Mouse (Mus musculus) hematopoietic stem cell, adult 5-6 weeks (primary cell): Measurements from ENCODE around the gene Zfp574. TPM values are rescaled to one million over a fixed set of nuclear protein-coding genes. Genes with fewer than 3 reads are reported as not detected.

Source experiments
- ATAC-seq, 2 experiments: fragments of 125-278 bp in 1 of 2; replicated peaks in 1 of 2; 2 replicates each; pipeline ENCODE4 v1.8.0; 2016 to 2017; ENCODE audit warnings: inconsistent platforms in 2 of 2, mild to moderate bottlenecking in 2 of 2, moderate number of reproducible peaks in 2 of 2, low read depth in 1 of 2, moderate TSS enrichment in 1 of 2; ENCODE audit not compliant: low FRiP score in 2 of 2, poor library complexity in 2 of 2, severe bottlenecking in 2 of 2, insufficient read depth in 1 of 2, low TSS enrichment in 1 of 2
- total RNA-seq: library from RNA; stranded (forward); fragments of 172-1452, 232-1000 nt; gene quantifications from 2 replicates; pipeline ENCODE4 v1.2.3, GENCODE M21; 2017

Gene Zfp574
- total RNA-seq, 1 experiment from 2014 or later = 6.6 TPM

- ATAC-seq = no peak
Measured at GRCm38 (mm10) chr7:25067338-25067737, 5.0 kb upstream of the Zfp574 start.

- ATAC-seq = no peak
Measured at GRCm38 (mm10) chr7:25067909-25068656, 4.3 kb upstream of the Zfp574 start.

DNA sequence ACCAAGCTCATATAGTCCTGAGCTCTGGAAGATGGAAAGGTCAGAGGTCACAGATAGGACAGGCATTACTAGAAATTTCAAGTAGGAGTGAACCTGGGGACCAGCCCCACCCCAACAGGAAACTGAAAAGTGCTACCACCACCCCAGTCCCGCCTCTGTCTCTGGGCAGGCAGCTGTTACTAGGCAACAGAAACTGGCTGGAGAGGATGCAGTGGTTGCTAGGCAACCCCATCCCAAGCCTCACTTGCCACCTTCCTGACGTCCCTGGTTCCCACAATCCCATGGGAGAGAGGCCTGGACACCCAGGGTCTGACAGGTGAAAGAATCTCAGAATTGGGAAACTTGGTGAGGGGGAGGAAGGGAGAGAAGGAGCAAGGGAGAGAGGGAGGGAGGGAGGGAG, 3.6 kb upstream of the Zfp574 start:
- ATAC-seq = no peak

DNA sequence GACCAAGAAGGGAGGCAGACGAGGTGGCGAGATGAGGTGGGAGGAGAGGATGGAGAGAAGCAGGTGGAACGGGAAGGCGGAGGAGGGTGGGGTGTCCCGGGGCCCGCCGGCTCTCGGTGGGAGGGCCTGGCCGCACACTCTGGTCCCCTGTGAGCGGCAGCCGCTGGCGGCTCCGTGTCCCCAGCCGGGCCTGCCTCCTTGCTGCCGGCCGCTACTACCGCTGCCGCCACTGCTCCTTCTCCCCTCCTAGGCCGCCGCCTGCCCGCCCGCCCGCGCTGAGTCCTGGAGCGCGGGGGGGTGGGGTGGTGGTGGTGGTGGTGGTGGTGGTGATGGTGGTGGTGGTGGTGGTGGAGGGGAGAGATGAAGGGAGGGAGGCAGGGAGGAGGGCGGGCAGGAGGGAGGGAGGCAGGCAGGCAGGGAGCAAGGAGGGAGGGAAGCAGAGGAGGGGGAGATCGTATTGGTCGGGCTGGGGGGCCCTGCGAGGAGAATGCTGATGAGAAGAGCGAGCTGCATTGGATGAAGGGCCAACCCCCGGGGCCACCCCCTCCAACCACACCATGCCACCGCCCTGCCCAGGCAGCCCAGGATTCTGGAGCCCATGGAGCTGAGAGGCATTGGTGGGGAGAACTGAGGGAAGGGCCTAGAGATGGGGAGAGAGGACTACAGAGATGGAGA, 486 bp downstream of the Zfp574 start:
- no peak for ATAC-seq

- ATAC-seq = no peak
Measured at GRCm38 (mm10) chr7:25073924-25074323, 1.6 kb downstream of the Zfp574 start.

- ATAC-seq = no peak
Measured at GRCm38 (mm10) chr7:25076296-25076662, 3.9 kb downstream of the Zfp574 start.

GRCm38 (mm10) chr7:25076663-25077413, 4.5 kb downstream of the Zfp574 start:
- peak; percentile 95 to 97 for ATAC-seq

GRCm38 (mm10) chr7:25077414-25077755, 5.0 kb downstream of the Zfp574 start:
- ATAC-seq = no peak

DNA sequence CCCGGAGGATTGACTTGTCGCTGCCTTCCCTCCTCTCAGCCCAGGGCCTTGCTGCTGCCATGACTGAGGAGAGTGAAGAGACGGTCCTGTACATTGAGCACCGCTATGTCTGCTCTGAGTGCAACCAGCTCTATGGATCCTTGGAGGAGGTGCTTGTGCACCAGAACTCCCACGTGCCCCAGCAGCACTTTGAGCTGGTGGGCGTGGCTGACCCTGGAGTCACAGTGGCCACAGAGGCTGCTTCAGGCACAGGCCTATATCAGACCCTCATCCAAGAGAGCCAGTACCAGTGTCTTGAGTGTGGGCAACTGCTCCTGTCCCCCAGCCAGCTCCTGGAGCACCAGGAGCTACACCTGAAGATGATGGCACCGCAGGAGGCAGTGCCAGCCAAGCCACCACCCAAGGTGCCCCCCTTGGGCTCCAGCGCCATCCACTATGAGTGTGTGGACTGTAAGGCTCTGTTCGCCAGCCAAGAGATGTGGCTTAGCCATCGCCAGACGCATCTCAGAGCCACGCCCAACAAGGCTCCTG, 7.2 kb downstream of the Zfp574 start:
- ATAC-seq = no peak

GRCm38 (mm10) chr7:25080431-25080830, 8.1 kb downstream of the Zfp574 start:
- ATAC-seq = no peak

DNA sequence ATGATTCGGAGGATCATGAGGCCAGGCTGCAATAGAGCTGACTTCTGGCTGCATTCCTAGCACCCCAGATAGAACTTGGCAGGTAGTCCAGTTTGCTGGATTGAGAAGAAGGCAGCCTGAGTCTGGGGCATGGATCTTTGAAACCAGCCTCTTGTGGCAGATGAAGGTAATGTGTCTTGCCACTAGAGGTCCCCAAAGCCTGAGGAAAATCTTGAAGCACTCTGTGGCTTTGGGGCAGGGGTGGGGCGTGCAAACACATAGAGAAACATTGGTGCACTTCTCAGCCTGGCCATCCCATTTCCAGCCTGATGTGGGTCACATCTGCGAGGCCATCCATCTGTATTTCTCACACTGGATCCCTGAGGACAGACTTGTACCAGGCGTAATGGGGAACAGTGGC, 10.1 kb downstream of the Zfp574 start:
- ATAC-seq = peak; percentile 65 to 76

- ATAC-seq = no peak; a peak in 1 of 4 replicates
Measured at GRCm38 (mm10) chr7:25084621-25085020, 12.3 kb downstream of the Zfp574 start.

DNA sequence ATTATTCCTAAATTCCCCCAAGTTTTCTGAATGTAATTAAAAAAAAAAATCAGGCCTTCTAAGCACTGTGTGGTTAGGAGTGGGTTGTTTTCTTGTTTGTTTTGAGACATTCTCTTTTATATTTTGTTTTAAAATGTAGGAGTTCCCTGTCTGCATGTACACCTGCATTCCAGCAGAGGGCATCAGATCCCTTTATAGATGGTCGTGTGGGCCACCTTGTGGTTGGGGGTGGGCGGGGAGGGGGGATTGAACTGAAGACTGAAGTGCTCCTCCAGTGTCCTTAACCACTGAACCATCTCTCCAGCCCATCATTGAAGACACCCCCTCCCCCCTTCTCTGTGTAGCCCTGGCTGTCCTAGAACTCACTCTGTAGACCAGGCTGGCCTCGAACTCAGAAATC, 14.3 kb downstream of the Zfp574 start:
- no peak for ATAC-seq

GRCm38 (mm10) chr7:25087256-25087912, 15.0 kb downstream of the Zfp574 start:
- no peak; a peak in 2 of 4 replicates for ATAC-seq

DNA sequence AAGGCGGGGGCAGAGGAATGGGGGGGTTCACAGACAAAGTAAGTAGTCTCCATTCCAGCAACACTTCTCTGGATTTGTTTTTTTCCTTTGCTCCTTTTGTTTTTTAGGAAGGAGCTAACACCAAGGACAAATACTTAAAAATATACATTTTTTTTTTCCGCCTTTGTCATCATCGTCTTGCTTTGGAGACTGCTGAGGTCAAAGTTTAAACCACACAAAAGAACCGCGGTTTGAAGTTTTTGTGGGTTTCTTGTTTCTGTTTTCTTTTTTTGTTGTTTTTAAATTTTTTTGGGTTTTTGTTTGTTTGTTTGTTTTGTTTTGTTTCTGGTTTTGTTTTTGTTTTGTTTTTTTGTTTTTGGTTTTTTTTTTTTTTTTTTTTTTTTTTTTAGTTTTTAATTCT, 15.6 kb downstream of the Zfp574 start:
- no peak for ATAC-seq

DNA sequence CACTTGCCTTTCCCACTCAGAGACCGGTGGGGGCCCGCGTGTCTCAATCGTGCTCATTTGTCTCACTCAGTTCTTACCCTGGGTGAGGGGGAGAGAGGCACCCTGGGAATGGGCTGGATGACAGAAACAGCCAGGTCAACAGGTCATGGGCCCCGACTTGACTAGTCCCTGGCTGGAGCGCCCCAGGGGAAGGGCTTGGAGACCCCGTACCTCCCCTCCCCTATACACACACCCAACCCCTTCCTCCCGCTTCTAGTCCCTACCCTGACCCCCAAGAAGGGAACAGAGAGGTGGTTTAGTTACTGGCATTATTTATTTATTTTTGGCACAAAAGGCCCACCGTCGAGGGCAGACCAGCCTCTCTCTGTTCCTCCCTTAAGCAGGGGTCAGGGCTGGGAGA, 16.2 kb downstream of the Zfp574 start:
- peak in 1 of 2 experiments; percentile 6; a peak in 1 of 4 replicates for ATAC-seq

- ATAC-seq = peak in 1 of 2 experiments; percentile 19; a peak in 1 of 4 replicates
Measured at GRCm38 (mm10) chr7:25088968-25089367, 16.6 kb downstream of the Zfp574 start.

GRCm38 (mm10) chr7:25089875-25090274, 17.5 kb downstream of the Zfp574 start:
- ATAC-seq = no peak
